Mouse (Mus musculus) G1E (cell line): ENCODE data around the gene Iqgap3. TPM values are rescaled to one million over a fixed set of nuclear protein-coding genes. Genes with fewer than 3 reads are reported as not detected.

ENCODE experiments used
- ATAC-seq: 2 replicates; pipeline ENCODE4 v1.8.0; 2016; ENCODE audit warnings: mild to moderate bottlenecking; ENCODE audit not compliant: insufficient number of reproducible peaks, poor library complexity, low FRiP score, severe bottlenecking; ENCODE audit errors: extremely low read depth
- DNase-seq: peaks from one replicate; pipeline ENCODE4 v3.0.0; 2012; ENCODE audit warnings: low spot score
- H3K27me3 ChIP-seq: 2 replicates; pipeline ENCODE4 v1.6.1; 2012; ENCODE audit warnings: mild to moderate bottlenecking, low read length, inconsistent platforms; ENCODE audit not compliant: insufficient read depth
- H3K36me3 ChIP-seq: replicated peaks from 2 replicates; pipeline ENCODE3; 2012; ENCODE audit warnings: mild to moderate bottlenecking, inconsistent platforms
- H3K4me1 ChIP-seq: 2 replicates; pipeline ENCODE4 v1.6.1; 2012; ENCODE audit warnings: low read depth, low read length, inconsistent platforms, mixed read lengths; ENCODE audit not compliant: insufficient read depth
- H3K4me3 ChIP-seq: 2 replicates; pipeline ENCODE4 v1.5.1; 2012; ENCODE audit warnings: low read depth, mild to moderate bottlenecking, inconsistent platforms, low read length, moderate library complexity, mixed read lengths
- H3K9me3 ChIP-seq: replicated peaks from 2 replicates; pipeline ENCODE4 v1.6.1; 2012; ENCODE audit warnings: inconsistent platforms
- CTCF ChIP-seq: IDR thresholded peaks from 2 replicates; pipeline ENCODE4 v1.5.1; 2012; ENCODE audit warnings: low read depth, low read length, inconsistent platforms, mixed read lengths
- GATA1 ChIP-seq: IDR thresholded peaks from 2 replicates; pipeline ENCODE4 v1.6.1; 2012; ENCODE audit warnings: borderline replicate concordance, low read length, inconsistent platforms, mixed read lengths
- GATA2 ChIP-seq: IDR thresholded peaks from 2 replicates; pipeline ENCODE4 v1.6.1; 2012; ENCODE audit warnings: low read depth, low read length, inconsistent platforms, borderline replicate concordance
- POLR2AphosphoS5 ChIP-seq: IDR thresholded peaks from 2 replicates; pipeline ENCODE4 v1.6.1; 2012; ENCODE audit warnings: low read depth, low read length, inconsistent platforms; ENCODE audit not compliant: insufficient replicate concordance
- TAL1 ChIP-seq: conservative IDR thresholded peaks from 2 replicates; pipeline ENCODE4 v1.6.1; 2012; ENCODE audit warnings: low read depth, low read length, inconsistent platforms, mixed read lengths
- polyA plus RNA-seq: library from polyadenylated mRNA; stranded (reverse); fragments of >175 nt; gene quantifications from 2 replicates; pipeline ENCODE4 v1.2.3, GENCODE M21; 2012
- total RNA-seq, 2 experiments: library from RNA; stranded (forward) in 1 of 2; stranded (reverse) in 1 of 2; fragments of 200-1000 nt in 1 of 2; fragments of >200 nt in 1 of 2; fragmentation: Nextera tagmentation in 1 of 2; gene quantifications; 2 replicates each; pipeline ENCODE4 v1.2.3; 2014 to 2017

Gene Iqgap3
- total and polyA plus RNA-seq, 3 experiments, result 13.8 to 29.3 (median 22.8) TPM

- H3K9me3 ChIP-seq, result no peaks in the 10 kb centered on the region
Observed at GRCm38 (mm10) chr3:88142546-88142915, 60.8 kb downstream of the Iqgap3 start.

DNA sequence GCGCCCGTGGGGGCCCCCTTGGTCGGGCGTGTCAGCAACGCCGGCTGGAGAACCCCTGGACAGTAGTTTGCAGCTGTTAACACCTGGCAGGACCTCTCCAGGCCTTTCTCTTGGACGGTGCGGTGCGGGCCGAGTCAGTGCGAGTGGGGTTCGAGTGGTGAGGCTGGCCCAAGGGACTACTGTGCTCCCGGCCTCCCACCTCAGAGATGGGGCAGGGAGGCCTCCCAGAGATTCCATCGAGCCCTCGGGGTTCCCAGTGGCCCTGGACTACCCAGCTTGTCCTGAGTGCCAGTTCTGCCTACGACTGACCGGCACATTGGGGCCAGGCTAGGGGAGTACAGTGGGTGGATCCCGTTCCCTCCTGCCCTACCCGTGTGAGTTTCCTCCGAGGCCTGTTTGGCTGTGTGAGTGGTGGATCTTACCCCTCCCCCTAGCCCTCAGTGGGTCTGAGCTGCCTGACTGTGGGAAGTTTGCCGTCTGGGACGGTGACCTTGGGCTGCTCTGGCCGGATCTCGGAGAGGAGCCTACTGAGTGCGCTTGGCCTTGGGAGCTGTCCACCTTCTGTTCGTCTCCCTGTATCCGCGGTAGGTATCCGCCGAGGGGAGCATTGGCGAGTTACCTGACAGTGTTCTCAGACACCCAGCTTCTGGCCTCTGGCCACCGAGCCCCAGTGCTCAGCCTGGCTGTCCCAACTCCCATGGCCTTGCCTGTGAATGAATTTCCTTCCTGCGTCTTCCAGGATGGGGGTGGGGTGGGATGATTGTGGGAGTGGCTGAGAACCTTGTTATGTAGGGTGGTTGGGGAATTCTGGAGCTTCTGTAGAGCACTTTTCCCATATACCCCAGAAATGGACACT lies 61.4 kb downstream of the Iqgap3 start:
- peaks cover 86% of the 10 kb centered on the region for H3K4me1 ChIP-seq
- peak; percentile 60 for DNase-seq
- ATAC-seq, result no peak
- H3K9me3 ChIP-seq, result no peaks in the 10 kb centered on the region
- peaks cover 45% of the 10 kb centered on the region for H3K36me3 ChIP-seq
- no peaks in the 10 kb centered on the region for H3K27me3 ChIP-seq
- TF ChIP-seq GATA1 (no peak), POLR2AphosphoS5 (no peak), TAL1 (no peak), CTCF (no peak), GATA2 (no peak)
- H3K4me3 ChIP-seq, result peak overlapping the region; percentile 86

More at GRCm38 (mm10) chr3:88142546-88142915, 60.8 kb downstream of the Iqgap3 start:
- H3K4me1 ChIP-seq, result peaks cover 84% of the 10 kb centered on the region
- H3K36me3 ChIP-seq, result peaks cover 39% of the 10 kb centered on the region
- no peaks in the 10 kb centered on the region for H3K27me3 ChIP-seq
- ATAC-seq (no peak), DNase-seq (no peak)
- TF ChIP-seq TAL1 (no peak), CTCF (no peak), POLR2AphosphoS5 (no peak), GATA2 (no peak), GATA1 (no peak)
- peak overlapping the region; percentile 86 for H3K4me3 ChIP-seq

DNA sequence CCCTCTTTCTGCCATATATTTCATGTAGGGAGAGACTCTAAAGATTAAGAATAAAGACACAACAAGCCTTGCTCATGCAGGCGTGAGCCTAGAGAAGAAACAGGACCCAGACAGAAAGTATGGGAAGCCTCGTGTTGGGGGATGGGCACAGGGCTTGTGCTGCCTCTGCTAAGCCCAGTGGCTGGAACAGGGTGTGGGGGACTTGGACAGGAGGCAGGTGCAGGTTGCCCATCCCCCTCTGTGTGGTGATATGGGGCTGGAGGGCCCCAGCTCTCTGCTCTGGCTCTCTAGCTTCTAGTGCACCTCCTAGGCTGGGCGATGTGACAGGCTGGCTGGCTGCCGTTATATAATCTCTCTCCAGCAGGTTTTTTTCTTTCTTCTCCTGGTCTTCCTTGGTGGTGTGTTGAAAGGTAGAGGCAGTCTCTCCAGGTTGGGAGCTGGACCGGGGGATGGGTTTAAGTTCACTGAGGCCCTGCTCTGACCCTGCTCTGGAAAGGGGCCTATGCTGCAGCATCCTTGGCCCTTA lies 62.3 kb downstream of the Iqgap3 start:
- Histone ChIP-seq H3K9me3 (no peaks in the 10 kb centered on the region), H3K4me1 (peaks cover 90% of the 10 kb centered on the region), H3K4me3 (peak overlapping the region; percentile 86), H3K36me3 (peaks cover 54% of the 10 kb centered on the region), H3K27me3 (no peaks in the 10 kb centered on the region)
- DNase-seq (no peak), ATAC-seq (no peak)
- TF ChIP-seq GATA2 (no peak), GATA1 (no peak), CTCF (no peak), POLR2AphosphoS5 (no peak), TAL1 (no peak)

- ATAC-seq, result no peak
- TF ChIP-seq GATA2, result no peak
- TF ChIP-seq GATA1, result no peak
- no peak for TF ChIP-seq TAL1
- TF ChIP-seq CTCF, result no peak
- TF ChIP-seq POLR2AphosphoS5, result no peak
Observed at GRCm38 (mm10) chr3:88144648-88145410, 63.1 kb downstream of the Iqgap3 start.

DNA sequence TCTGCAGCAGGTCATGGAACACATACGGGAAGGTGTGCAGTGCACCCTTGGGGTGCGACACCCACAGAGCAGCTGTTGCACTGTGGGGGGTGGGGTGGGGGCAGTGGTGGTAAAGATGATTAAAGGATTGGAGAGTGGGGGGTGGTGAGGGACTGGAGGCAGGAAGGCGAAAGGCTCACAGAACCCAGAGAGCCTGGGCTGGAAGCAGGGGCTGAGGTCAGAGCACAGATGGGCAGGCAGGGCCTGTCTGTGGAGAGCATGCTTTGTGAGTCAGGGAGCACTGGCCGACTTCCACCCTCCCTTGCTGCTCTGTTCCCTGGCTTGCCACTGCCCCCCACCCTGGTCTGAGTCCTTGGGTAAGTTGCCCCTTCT lies 63.6 kb downstream of the Iqgap3 start:
- H3K9me3 ChIP-seq, result no peaks in the 10 kb centered on the region
- ATAC-seq (no peak), DNase-seq (no peak)
- no peaks in the 10 kb centered on the region for H3K27me3 ChIP-seq
- H3K36me3 ChIP-seq, result peaks cover 66% of the 10 kb centered on the region
- peaks cover 90% of the 10 kb centered on the region for H3K4me1 ChIP-seq
- TF ChIP-seq TAL1 (no peak), GATA2 (no peak), CTCF (no peak), POLR2AphosphoS5 (no peak), GATA1 (no peak)
- H3K4me3 ChIP-seq, result peak overlapping the region; percentile 86; the same call in 1 of the 2 replicates

More at GRCm38 (mm10) chr3:88144648-88145410, 63.1 kb downstream of the Iqgap3 start:
- peak overlapping the region; percentile 86 for H3K4me3 ChIP-seq
- peaks cover 62% of the 10 kb centered on the region for H3K36me3 ChIP-seq
- no peaks in the 10 kb centered on the region for H3K27me3 ChIP-seq
- peaks cover 90% of the 10 kb centered on the region for H3K4me1 ChIP-seq
- DNase-seq, result no peak
- H3K9me3 ChIP-seq, result no peaks in the 10 kb centered on the region
